Mouse (Mus musculus) R1 (cell line): ENCODE measurements around the gene Rasd2.

Experiments
- DNase-seq: peaks from one replicate; pipeline ENCODE4 v3.0.0-alpha.2; 2018; ENCODE audit warnings: low read depth, low spot score

Rasd2 gene

DNA sequence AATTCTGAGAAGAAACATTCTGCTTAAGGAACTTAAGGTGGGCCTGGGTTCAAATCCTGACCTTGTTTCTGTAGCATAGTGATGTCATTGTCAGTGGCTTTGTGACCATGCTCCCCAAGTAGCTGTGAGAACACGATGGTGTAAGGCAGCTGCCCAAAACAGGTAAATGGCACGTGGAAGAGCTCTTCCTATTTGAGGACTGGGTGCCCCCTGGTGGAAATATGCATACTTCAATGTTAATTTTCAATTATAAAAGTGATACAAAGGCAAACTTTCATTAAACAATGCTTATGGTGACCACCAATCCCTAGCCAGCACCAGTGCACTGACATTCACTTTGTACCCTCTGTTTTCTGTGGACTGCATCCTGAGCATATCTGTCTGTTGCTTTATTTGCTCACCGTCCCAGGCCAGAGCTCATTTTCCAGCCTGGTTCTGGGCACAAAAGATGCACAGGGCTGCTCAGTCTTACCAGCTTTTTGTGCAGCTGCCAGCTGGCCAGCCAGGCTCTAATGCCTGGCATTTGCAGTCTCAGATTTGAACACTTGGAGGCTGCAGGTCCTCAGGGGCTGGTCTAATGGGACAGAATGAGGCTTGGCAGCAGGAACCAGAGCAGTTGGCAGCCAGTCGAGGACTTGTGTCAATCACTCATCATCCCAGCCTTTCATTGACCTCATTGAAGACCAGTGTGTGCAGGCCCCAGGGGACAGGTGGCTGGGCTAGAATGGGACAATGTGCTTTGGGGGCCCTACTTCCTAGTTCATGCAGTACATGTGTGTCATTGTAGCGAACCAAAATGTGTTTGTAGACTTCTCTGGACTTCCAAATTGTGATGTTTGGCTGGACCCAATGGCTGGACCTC lies 6.4 kb downstream of the Rasd2 start:
- DNase-seq: peak; percentile 16

DNA sequence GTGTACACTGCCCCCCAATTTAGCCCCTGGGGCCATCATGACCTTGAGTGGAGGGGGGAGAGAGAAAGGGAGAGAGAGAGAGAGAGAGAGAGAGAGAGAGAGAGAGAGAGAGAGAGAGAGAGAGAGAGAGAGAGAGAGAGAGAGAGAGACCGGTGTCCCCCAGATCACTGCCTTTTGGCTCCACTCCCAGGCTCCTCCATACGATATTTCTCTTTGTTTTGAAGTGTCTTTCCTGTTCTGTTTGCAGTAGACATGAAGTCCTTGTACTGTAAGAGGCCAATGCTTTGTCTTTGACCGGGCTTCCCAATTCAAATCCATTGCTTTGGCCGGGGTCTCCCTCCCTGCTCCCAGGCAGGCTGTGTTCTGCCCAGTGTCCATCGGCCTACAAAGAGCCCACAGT lies 8.9 kb downstream of the Rasd2 start:
- no peak for DNase-seq

GRCm38 (mm10) chr8:75226773-75227172 lies 13.0 kb downstream of the Rasd2 start:
- DNase-seq: no peak

DNA sequence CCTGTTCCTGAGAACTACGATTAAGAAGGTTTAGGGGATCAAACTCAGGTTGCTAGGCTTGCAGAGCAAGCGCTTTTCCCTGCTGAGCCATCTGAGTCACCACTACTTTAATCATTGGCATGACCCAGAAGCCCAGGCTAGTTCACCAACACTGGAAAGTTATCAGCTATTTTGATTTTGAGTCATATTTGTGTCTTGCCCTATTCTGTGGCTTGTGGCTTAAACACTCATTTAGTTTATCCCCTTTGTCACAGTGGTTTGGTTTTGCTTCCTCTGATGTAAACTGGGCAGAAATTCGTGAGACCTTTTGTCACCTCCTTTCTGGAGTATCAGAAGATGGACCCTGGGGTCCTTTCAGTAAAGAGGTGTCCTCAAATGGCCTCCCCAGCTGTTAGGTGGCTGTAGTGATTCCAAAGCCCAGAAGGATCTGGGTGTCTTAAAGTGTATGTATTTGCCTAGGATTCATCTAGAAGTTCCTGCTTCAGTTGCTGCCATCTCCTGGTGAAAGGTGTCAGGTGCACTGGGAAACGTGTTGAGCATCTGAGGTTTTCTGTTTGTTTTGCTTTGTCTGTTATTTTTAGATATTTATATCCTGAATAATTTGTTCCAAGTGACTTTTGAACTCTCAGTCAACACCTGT lies 20.3 kb downstream of the Rasd2 start:
- DNase-seq: peak; percentile 34

- peak; percentile 18 for DNase-seq
These were observed 33.6 kb downstream of the Rasd2 start for GRCm38 (mm10) chr8:75247331-75247730.

DNA sequence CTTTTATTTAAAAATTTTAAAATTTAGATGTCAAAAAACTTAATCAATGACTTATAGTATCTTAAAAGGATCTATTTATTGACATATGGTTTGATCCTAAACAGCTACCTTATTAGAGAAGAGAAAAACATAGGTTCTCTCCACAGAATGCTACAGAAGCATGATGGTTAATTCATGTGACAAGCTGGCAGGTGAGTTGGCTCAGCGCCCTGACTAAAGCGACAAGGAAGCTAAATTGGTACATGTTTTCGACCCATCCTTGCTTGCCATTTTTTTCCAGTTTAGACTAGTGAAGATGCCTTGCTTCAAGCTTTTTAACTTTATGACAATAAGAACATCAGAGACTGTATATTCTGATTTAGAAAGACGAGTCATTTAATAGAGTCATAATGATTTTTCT lies 35.4 kb downstream of the Rasd2 start:
- DNase-seq: no peak

DNA sequence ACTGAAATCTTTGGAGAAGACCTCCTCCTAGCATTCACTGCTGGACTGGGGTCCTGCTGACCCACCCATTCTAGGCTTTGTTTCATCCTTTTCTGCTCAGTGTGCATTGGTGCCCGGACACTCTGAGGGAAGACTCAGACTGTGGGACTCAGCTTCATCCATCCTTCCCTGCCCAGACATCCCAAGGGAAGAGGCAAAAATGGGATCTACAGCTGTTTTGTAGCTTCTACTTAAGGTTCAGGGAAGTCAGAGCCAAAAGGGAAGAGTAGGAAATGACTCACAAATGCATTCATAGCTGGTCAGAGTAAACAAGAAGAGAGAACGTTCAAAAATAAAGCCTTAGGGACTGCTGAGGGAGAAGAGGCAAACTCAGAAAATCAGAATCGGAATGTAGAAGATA lies 40.3 kb downstream of the Rasd2 start:
- DNase-seq: no peak

DNA sequence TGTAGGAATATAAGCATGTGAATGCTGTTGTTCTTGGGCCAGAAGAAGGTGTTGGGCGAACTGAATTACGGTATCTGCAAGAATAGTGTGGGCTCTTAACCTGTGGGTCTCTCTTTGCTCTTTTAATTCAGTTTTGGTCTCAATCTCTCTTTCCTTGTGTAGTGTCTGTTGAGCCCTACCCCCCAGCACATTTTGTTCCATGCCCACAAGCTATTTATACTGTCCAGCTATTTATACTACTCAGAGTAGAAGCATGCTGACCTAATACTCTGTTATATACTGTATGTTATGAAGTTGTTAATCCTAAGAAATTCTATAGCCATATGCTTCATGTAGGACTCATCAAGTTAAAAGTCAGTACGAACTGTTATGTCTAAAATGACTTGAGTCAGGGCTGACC lies 41.9 kb downstream of the Rasd2 start:
- no peak for DNase-seq

GRCm38 (mm10) chr8:75272166-75272565 lies 58.4 kb downstream of the Rasd2 start:
- peak; percentile 44 for DNase-seq
